Mouse (Mus musculus) lung, embryonic 14.5 days (tissue): ENCODE data around the gene Nans. TPM values are rescaled to one million over a fixed set of nuclear protein-coding genes. Genes with fewer than 3 reads are reported as not detected.

Experiments
- ATAC-seq: fragments of 200-750 bp; cut with Nextera tagmentation; 2 replicates; pipeline ENCODE4 v1.8.0; 2017; ENCODE audit warnings: mild to moderate bottlenecking, moderate TSS enrichment, moderate library complexity; ENCODE audit not compliant: insufficient read depth
- DNase-seq: peaks from one replicate; pipeline ENCODE4 v3.0.0-alpha.2; 2015
- H3K27ac ChIP-seq: fragments of 300-500 bp; sonication (generic); 2 replicates; pipeline ENCODE4 v1.5.1; 2014; ENCODE audit warnings: low read depth, mild to moderate bottlenecking, moderate library complexity
- H3K27me3 ChIP-seq: fragments of 300-500 bp; sonication (generic); 2 replicates; pipeline ENCODE4 v1.6.1; 2014; ENCODE audit warnings: low read length, control low read depth; ENCODE audit not compliant: insufficient read depth
- H3K36me3 ChIP-seq: fragments of 300-500 bp; sonication (generic); 2 replicates; pipeline ENCODE4 v1.6.1; 2014; ENCODE audit warnings: control low read depth; ENCODE audit not compliant: insufficient read depth
- H3K4me1 ChIP-seq: fragments of 300-500 bp; sonication (generic); 2 replicates; pipeline ENCODE4 v1.6.1; 2014; ENCODE audit warnings: antibody characterized with exemption, control low read depth; ENCODE audit not compliant: insufficient read depth
- H3K4me2 ChIP-seq: fragments of 300-500 bp; sonication (generic); 2 replicates; pipeline ENCODE4 v1.6.1; 2014; ENCODE audit warnings: mild to moderate bottlenecking
- H3K4me3 ChIP-seq: fragments of 300-500 bp; sonication (generic); 2 replicates; pipeline ENCODE4 v1.5.1; 2014; ENCODE audit warnings: low read depth, low read length
- H3K9ac ChIP-seq: fragments of 300-500 bp; sonication (generic); 2 replicates; pipeline ENCODE4 v1.6.1; 2014
- H3K9me3 ChIP-seq: fragments of 300-500 bp; sonication (generic); 2 replicates; pipeline ENCODE4 v1.6.1; 2016; ENCODE audit warnings: low read depth, low read length, control low read depth
- CTCF ChIP-seq: IDR thresholded peaks from 2 replicates; pipeline ENCODE4 v1.5.1; 2016; ENCODE audit warnings: antibody characterized with exemption, low read depth
- WGBS: fragments of 180-500 bp; shearing (Covaris S2); extraction: QIAGEN DNeasy Blood & Tissue Kit; methylation state at CpG from one replicate; pipeline ENCODE4 v1.1.7; 2014; 5-methylcytosine and 5-hydroxymethylcytosine counted together
- polyA plus RNA-seq: library from polyadenylated mRNA; unstranded; fragments of >200 nt; fragmentation: Nextera tagmentation; extraction: Ambion mirVana; gene quantifications from 2 replicates; pipeline ENCODE4 v1.2.1, GENCODE M21; 2014

Nans gene
- polyA plus RNA-seq, 1 experiment from 2014 or later: 75.8 TPM

- Histone ChIP-seq H3K4me2 (no peak overlapping the region), H3K27ac (no peak overlapping the region), H3K9ac (no peak overlapping the region), H3K36me3 (peaks cover 51% of the 10 kb centered on the region), H3K4me1 (no peaks in the 10 kb centered on the region), H3K27me3 (peaks cover 16% of the 10 kb centered on the region), H3K4me3 (no peak overlapping the region), H3K9me3 (no peaks in the 10 kb centered on the region)
- no peak for DNase-seq
- WGBS: 64% methylated on average over 16 of the region's 16 CpGs
- ATAC-seq: no peak
- TF ChIP-seq CTCF: no peak
These were observed 13.8 kb downstream of the Nans start for GRCm38 (mm10) chr4:46502606-46503502.

GRCm38 (mm10) chr4:46503881-46504280 lies 14.8 kb downstream of the Nans start:
- Histone ChIP-seq H3K4me3 (no peak overlapping the region), H3K36me3 (peaks cover 51% of the 10 kb centered on the region), H3K4me1 (no peaks in the 10 kb centered on the region), H3K9me3 (no peaks in the 10 kb centered on the region), H3K27ac (no peak overlapping the region), H3K9ac (no peak overlapping the region), H3K4me2 (no peak overlapping the region), H3K27me3 (peaks cover 16% of the 10 kb centered on the region)
- WGBS: 69% methylated on average over 3 of the region's 3 CpGs
- ATAC-seq: no peak
- no peak for DNase-seq
- no peak for TF ChIP-seq CTCF

GRCm38 (mm10) chr4:46505361-46506057 lies 16.5 kb downstream of the Nans start:
- ATAC-seq (no peak), DNase-seq (no peak)
- Histone ChIP-seq H3K27ac (no peak overlapping the region), H3K4me2 (no peak overlapping the region), H3K9ac (no peak overlapping the region), H3K4me1 (no peaks in the 10 kb centered on the region), H3K27me3 (peaks cover 16% of the 10 kb centered on the region), H3K36me3 (peaks cover 35% of the 10 kb centered on the region), H3K9me3 (no peaks in the 10 kb centered on the region), H3K4me3 (no peak overlapping the region)
- WGBS: 62% methylated on average over 8 of the region's 8 CpGs
- TF ChIP-seq CTCF: no peak

GRCm38 (mm10) chr4:46506801-46507610 lies 18.0 kb downstream of the Nans start:
- Histone ChIP-seq H3K4me1 (no peaks in the 10 kb centered on the region), H3K9me3 (no peaks in the 10 kb centered on the region), H3K27me3 (peaks cover 16% of the 10 kb centered on the region), H3K4me2 (peak overlapping the region; percentile 95), H3K9ac (peak overlapping the region; percentile 48), H3K4me3 (peak overlapping the region; percentile 56), H3K36me3 (peaks cover 21% of the 10 kb centered on the region), H3K27ac (0 out of 2 replicates have a peak overlapping the region, but pooled peaks have one; percentile 8)
- DNase-seq: peak; percentile 98
- TF ChIP-seq CTCF: no peak
- under 1% methylated on average over 94 of the region's 94 CpGs for WGBS
- peak; percentile 95 for ATAC-seq

GRCm38 (mm10) chr4:46507736-46508460 lies 18.9 kb downstream of the Nans start:
- H3K4me3 ChIP-seq: peak overlapping the region; percentile 56
- ATAC-seq (peak; percentile 59; the same call in 1 of the 2 replicates), DNase-seq (peak; percentile 92)
- H3K4me2 ChIP-seq: peak overlapping the region; percentile 95
- H3K9ac ChIP-seq: no peak overlapping the region; the same call in 1 of the 2 replicates
- H3K9me3 ChIP-seq: no peaks in the 10 kb centered on the region
- peaks cover 13% of the 10 kb centered on the region for H3K36me3 ChIP-seq
- peak overlapping the region; percentile 49; the same call in 1 of the 2 replicates for H3K27ac ChIP-seq
- H3K4me1 ChIP-seq: no peaks in the 10 kb centered on the region
- peaks cover 16% of the 10 kb centered on the region for H3K27me3 ChIP-seq
- TF ChIP-seq CTCF: peak; percentile 83
- WGBS: 11% methylated on average over 16 of the region's 16 CpGs

- Histone ChIP-seq H3K4me1 (no peaks in the 10 kb centered on the region), H3K27ac (no peak overlapping the region), H3K9me3 (no peaks in the 10 kb centered on the region), H3K4me2 (no peak overlapping the region), H3K36me3 (no peaks in the 10 kb centered on the region), H3K27me3 (no peaks in the 10 kb centered on the region), H3K4me3 (no peak overlapping the region), H3K9ac (no peak overlapping the region)
- 62% methylated on average over 2 of the region's 2 CpGs for WGBS
- no peak for TF ChIP-seq CTCF
- ATAC-seq (no peak), DNase-seq (no peak)
These were observed 31.4 kb downstream of the Nans start for GRCm38 (mm10) chr4:46520491-46520890.
